In the genomic region with DNA sequence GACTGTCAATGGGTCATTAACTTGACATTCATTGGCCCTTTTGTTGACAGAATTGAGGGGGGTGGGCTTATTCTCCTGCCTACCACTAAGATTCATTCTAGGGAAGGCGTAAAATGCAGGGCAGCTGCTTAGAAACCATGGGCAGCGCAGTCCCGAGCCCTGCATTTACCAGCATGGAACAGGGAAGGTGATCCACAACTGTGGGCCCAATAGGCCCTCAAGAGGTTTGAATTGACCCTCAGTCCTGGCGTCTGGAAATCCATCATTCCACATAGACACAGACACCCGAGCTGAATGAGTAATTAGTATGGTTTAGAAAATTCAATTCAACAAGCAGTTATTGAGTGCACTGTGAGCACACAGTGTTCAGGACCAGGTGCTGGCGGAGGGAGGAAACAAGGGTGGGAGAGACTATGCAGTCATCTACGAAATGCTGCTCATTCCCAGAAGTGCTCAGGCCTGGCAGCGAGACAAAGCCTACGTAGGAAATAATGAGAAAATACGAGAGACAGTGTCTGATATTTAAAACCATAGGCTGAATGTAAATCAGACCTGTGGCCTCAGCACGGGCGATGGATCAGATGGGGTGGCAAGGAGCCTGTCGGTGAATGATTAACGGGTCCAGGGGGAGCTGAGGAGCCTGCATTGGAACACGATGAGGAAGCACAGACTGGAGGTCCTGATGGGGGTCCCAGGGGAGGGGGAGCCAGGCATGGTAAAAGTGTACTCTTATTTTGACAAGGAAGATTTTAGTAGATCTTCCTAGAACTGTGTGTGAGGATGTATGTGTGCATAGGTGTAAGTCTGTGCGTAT, we compare ENCODE assay signal across 16 mouse cellular contexts. TPM values are rescaled to one million over a fixed set of nuclear protein-coding genes. Genes with fewer than 3 reads are reported as not detected.
A peak's percentile ranks its signal among the peaks of the same experiment; 100 is the strongest.
DNase-seq lines count a peak whose midpoint lies in the region; ATAC-seq and TF ChIP-seq lines count a peak whose summit lies in the region.
"Had no signal": no experiment of that assay in that cellular context is flagged by ENCODE, and none has a peak within 500 bp of the region (broad histone marks: within the 10 kb centered on the region; RNA-seq: fewer than 3 reads in every experiment).

No protein-coding gene starts in this region.

- 0 out of 2 replicates have a peak overlapping the region, but pooled peaks have one; percentile 37 for H3K9ac ChIP-seq in forebrain, embryonic 13.5 days
- H3K9ac ChIP-seq in forebrain, embryonic 11.5 days (ENCODE audit: low read length): no peak overlapping the region
- H3K9ac ChIP-seq in hindbrain, embryonic 13.5 days: no peak overlapping the region; the same call in 1 of the 2 replicates
- no peak overlapping the region for H3K9ac ChIP-seq in midbrain, postnatal 0 days (replicated peaks; ENCODE audit: low read length, poor library complexity, severe bottlenecking)
- H3K9ac ChIP-seq: embryonic facial prominence, embryonic 13.5 days had no signal

- no peak overlapping the region for H3K4me2 ChIP-seq in forebrain, embryonic 13.5 days
- H3K4me2 ChIP-seq in forebrain, embryonic 11.5 days (ENCODE audit: low read depth, low read length, severe bottlenecking): no peak overlapping the region
- peak overlapping the region; percentile 26; the same call in 1 of the 2 replicates for H3K4me2 ChIP-seq in hindbrain, embryonic 13.5 days
- H3K4me2 ChIP-seq in midbrain, postnatal 0 days (ENCODE audit: low read depth, low read length, poor library complexity, severe bottlenecking): no peak overlapping the region
- H3K4me2 ChIP-seq: embryonic facial prominence, embryonic 13.5 days had no signal

- peak overlapping the region; percentile 40; the same call in 1 of the 2 replicates for H3K27ac ChIP-seq in forebrain, embryonic 13.5 days
- no peak overlapping the region for H3K27ac ChIP-seq in forebrain, embryonic 11.5 days (ENCODE audit: low read depth, low read length)
- H3K27ac ChIP-seq in hindbrain, embryonic 13.5 days: peak overlapping the region; percentile 63
- H3K27ac ChIP-seq in midbrain, postnatal 0 days (ENCODE audit: low read depth, low read length): no peak overlapping the region
- H3K27ac ChIP-seq: embryonic facial prominence, embryonic 13.5 days; layer of hippocampus, adult 2 months had no signal

- H3K4me3 ChIP-seq in forebrain, embryonic 13.5 days: no peak overlapping the region
- no peak overlapping the region for H3K4me3 ChIP-seq in forebrain, embryonic 11.5 days (ENCODE audit: low read depth, low read length)
- no peak overlapping the region for H3K4me3 ChIP-seq in hindbrain, embryonic 13.5 days
- H3K4me3 ChIP-seq in midbrain, postnatal 0 days (ENCODE audit: low read depth, low read length): no peak overlapping the region
- H3K4me3 ChIP-seq: embryonic facial prominence, embryonic 13.5 days; layer of hippocampus, adult 2 months had no signal

- no peaks in the 10 kb centered on the region for H3K27me3 ChIP-seq in forebrain, embryonic 13.5 days
- no peaks in the 10 kb centered on the region for H3K27me3 ChIP-seq in forebrain, embryonic 11.5 days (ENCODE audit: control insufficient read depth, insufficient read depth, low read length)
- no peaks in the 10 kb centered on the region for H3K27me3 ChIP-seq in hindbrain, embryonic 13.5 days
- H3K27me3 ChIP-seq in midbrain, postnatal 0 days (ENCODE audit: insufficient read depth, low read length): no peaks in the 10 kb centered on the region
- H3K27me3 ChIP-seq: embryonic facial prominence, embryonic 13.5 days had no signal

- no peak for DNase-seq in forebrain, embryonic 11.5 days (ENCODE audit: low spot score)
- peak; percentile 25 for DNase-seq in embryo, embryonic 10 days (ENCODE audit: low spot score)
- peak; percentile 56 for DNase-seq in midbrain, postnatal 0 days (ENCODE audit: low spot score)
- DNase-seq in left cerebral cortex, postnatal 14 days (ENCODE audit: low spot score in 2 of 2): no peak
- no peak for DNase-seq in left cerebral cortex, adult 8-10 months (ENCODE audit: low spot score in 2 of 2)
- DNase-seq in spleen, postnatal 36 days (ENCODE audit: low spot score in 2 of 2): no peak
- DNase-seq: adrenal gland, postnatal 10 days; cerebellum, adult 11-12 months; heart, postnatal 4 days; liver; right cerebral cortex, postnatal 4 days had no signal

- 35% methylated on average over 16 of the region's 16 CpGs for WGBS in forebrain, embryonic 13.5 days
- WGBS in forebrain, embryonic 11.5 days: 64% methylated on average over 16 of the region's 16 CpGs
- WGBS in hindbrain, embryonic 13.5 days: 27% methylated on average over 16 of the region's 16 CpGs
- 45% methylated on average over 16 of the region's 16 CpGs for WGBS in midbrain, postnatal 0 days

- peaks cover 21% of the 10 kb centered on the region for H3K4me1 ChIP-seq in forebrain, embryonic 13.5 days
- H3K4me1 ChIP-seq in forebrain, embryonic 11.5 days (replicated peaks; ENCODE audit: control insufficient read depth, insufficient read depth, low read length): peaks cover 2% of the 10 kb centered on the region; the same call in 1 of the 2 replicates
- peaks cover 25% of the 10 kb centered on the region for H3K4me1 ChIP-seq in hindbrain, embryonic 13.5 days (replicated peaks)
- no peaks in the 10 kb centered on the region for H3K4me1 ChIP-seq in midbrain, postnatal 0 days (ENCODE audit: insufficient read depth, low read length)

- H3K36me3 ChIP-seq in forebrain, embryonic 13.5 days (ENCODE audit: poor library complexity, severe bottlenecking): no peaks in the 10 kb centered on the region
- no peaks in the 10 kb centered on the region for H3K36me3 ChIP-seq in forebrain, embryonic 11.5 days (ENCODE audit: control insufficient read depth, insufficient read depth, low read length)
- no peaks in the 10 kb centered on the region for H3K36me3 ChIP-seq in hindbrain, embryonic 13.5 days
- no peaks in the 10 kb centered on the region for H3K36me3 ChIP-seq in midbrain, postnatal 0 days (ENCODE audit: insufficient read depth, low read length)
- H3K36me3 ChIP-seq: embryonic facial prominence, embryonic 13.5 days had no signal

- intact Hi-C loops in left cerebral cortex, postnatal 14 days (cut with DNase I): no loop called here

- ATAC-seq in forebrain, embryonic 13.5 days: peak; percentile 73
- ATAC-seq in forebrain, embryonic 11.5 days (replicated peaks; ENCODE audit: low FRiP score): no peak; the same call in 1 of the 2 replicates
- ATAC-seq in hindbrain, embryonic 13.5 days (ENCODE audit: low FRiP score): peak; percentile 85
- ATAC-seq in midbrain, postnatal 0 days (ENCODE audit: low FRiP score): peak; percentile 55

- TF ChIP-seq CTCF in midbrain, postnatal 0 days (IDR thresholded peaks at IDR 0.05): no peak

- H3K9me3 ChIP-seq in forebrain, embryonic 13.5 days (replicated peaks): no peaks in the 10 kb centered on the region
- no peaks in the 10 kb centered on the region for H3K9me3 ChIP-seq in forebrain, embryonic 11.5 days (ENCODE audit: control insufficient read depth, low read length)
- H3K9me3 ChIP-seq in hindbrain, embryonic 13.5 days: no peaks in the 10 kb centered on the region
- no peaks in the 10 kb centered on the region for H3K9me3 ChIP-seq in midbrain, postnatal 0 days (ENCODE audit: low read length)
- H3K9me3 ChIP-seq: embryonic facial prominence, embryonic 13.5 days had no signal

RNA-seq across cellular contexts. Expression of a gene that starts 50.5 kb away (rescaled TPM):
- not detected in 2 replicates for polyA plus RNA-seq in forebrain, embryonic 13.5 days (2015; fragmentation: Nextera tagmentation; extraction: Ambion mirVana)
- not detected in 2 replicates for polyA plus RNA-seq in forebrain, embryonic 11.5 days (2014; fragmentation: Nextera tagmentation; extraction: Ambion mirVana)
- 0.17 TPM in 1 of 2 replicates, not detected in the other for polyA plus RNA-seq in hindbrain, embryonic 13.5 days (2015; fragmentation: Nextera tagmentation; extraction: Ambion mirVana)
- total RNA-seq in midbrain, postnatal 0 days (2014; rRNA removed): not detected in 2 replicates
- polyA plus RNA-seq in midbrain, postnatal 0 days (2015; fragmentation: Nextera tagmentation; extraction: Ambion mirVana): 0.21 and 0.22 TPM in 2 replicates
- total RNA-seq in left cerebral cortex, postnatal 14 days (2021): not detected
- under 1 TPM in 1 of 4 experiments, not detected in 3; 0.65 TPM for total RNA-seq in left cerebral cortex, adult 8-10 months (2022)
- total RNA-seq: gastrocnemius, adult 8-10 months; layer of hippocampus, adult 2 months had no signal
- polyA plus RNA-seq: embryonic facial prominence, embryonic 13.5 days had no signal

Comparison
In these comparisons a context has a peak if more than half of its experiments do, and no peak if none do; other contexts are left out.
1. H3K27ac ChIP-seq: peak in forebrain, embryonic 13.5 days (single experiment) and hindbrain, embryonic 13.5 days (single experiment); none in forebrain, embryonic 11.5 days (single experiment) and midbrain, postnatal 0 days (single experiment).
2. DNase-seq: peak in embryo, embryonic 10 days (single experiment) and midbrain, postnatal 0 days (single experiment); none in forebrain, embryonic 11.5 days (single experiment), left cerebral cortex, postnatal 14 days (0 of 2), left cerebral cortex, adult 8-10 months (0 of 2) and spleen, postnatal 36 days (0 of 2).